Mouse (Mus musculus): ENCODE measurements around the gene Kcnq1.

DNA sequence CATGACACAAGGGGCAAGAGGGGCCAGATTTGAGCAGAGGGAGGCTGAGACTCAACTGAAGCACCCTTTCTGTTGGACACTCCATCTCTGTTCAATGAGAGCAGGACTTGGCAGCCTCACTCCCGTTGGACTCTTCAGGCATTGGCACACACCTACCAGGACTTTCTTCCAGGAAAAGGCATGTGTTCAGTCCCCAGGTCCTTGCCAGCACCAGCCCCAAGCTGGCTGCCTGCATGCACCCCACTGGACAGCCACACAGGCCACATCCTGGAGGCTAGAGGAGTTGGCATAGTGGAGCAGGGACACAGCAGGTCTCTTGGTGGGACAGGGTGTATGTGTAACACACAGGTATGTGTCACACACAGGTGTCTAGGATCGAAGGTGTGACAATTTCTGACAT is 341.0 kb downstream of the Kcnq1 start:
- TF ChIP-seq CTCF (IDR thresholded peaks at IDR 0.05; ENCODE audit: low read depth) (no peak), EP300 (optimal IDR thresholded peaks at IDR 0.05) (no peak)
